Mouse (Mus musculus) forelimb bud, embryonic 11.5 days (tissue): ENCODE measurements at regions not wholly inside any gene's neighbourhood (a gene's known extent, or its start where the extent isn't known, plus 50 kb on each side); places are given as distances from the start of the nearest gene placed in this dataset.
A peak's percentile ranks its signal among the peaks of the same experiment; 100 is the strongest.

Experiments used
- DNase-seq: peaks from one replicate; pipeline ENCODE4 v3.0.0-alpha.2; 2012; ENCODE audit warnings: low read depth, low spot score

DNA sequence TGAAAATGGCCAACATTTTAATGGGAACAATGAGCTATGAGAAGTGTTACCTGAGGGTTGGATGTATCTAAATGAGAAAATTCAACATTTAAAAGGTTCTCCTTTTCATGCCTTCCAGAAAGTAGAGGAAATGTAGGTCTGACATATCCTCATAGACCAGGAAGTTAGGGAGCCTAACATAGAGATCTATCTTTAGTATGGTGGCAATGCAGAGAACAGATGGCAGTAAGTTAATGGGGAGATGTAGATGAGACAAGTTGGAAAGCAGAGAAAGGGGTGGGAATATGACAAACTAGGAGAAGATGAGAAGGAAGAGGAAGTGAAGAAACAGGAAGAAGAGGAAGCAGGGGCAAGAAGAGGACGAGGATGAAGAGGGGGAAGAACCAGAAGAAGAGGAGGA is 507.9 kb upstream of the Nudt12 start:
- no peak for DNase-seq

- peak; percentile 74 for DNase-seq
Measured at GRCm38 (mm10) chr17:59488354-59488753, 475.2 kb upstream of the Nudt12 start.
